Mouse (Mus musculus): ENCODE measurements around the gene Krt1.

Krt1 gene

DNA sequence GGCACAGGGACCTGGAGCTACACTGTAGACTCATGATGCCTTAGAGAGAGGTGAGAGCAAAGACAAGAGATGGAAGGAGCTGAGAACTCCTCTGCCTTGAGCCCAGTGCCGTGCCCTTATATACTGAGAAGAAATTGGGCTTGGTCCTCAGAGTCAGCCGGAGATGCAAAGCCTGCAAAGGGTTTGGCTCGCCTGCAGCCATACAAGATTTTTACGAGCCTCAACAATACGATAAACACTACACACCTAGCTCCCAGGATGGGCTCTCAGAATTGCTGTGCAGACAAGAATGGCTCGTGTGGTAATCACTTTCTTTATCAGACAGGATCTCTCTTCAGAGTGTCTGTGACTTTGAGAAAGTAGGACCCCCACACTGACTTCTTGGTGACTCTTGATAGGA lies at the start of gene Krt1:
Krt1 (minus strand) TSS at position 101 of the 400 bp plus-strand sequence.
- no peak for DNase-seq (ENCODE audit: low read depth)

DNA sequence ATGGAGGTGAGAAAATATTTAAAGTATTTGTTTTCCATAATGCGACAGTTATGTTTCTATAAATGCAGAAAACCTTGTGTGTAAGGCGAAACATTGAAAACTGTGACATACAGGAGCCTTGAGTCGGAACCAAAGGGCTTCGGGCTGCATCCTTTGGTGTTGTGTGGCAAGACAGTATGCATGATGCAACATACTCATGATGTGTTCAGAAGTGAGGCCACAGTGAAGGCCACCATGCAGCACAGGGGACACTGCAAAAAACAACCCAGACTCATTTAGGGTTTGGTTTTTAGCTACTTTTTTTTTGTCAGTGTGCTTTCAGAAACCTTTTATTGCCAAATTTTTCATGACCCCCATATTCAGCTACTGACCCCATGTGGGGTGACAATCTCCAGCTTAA lies 44.6 kb upstream of the Krt1 start:
- no peak for DNase-seq (ENCODE audit: low read depth)

DNA sequence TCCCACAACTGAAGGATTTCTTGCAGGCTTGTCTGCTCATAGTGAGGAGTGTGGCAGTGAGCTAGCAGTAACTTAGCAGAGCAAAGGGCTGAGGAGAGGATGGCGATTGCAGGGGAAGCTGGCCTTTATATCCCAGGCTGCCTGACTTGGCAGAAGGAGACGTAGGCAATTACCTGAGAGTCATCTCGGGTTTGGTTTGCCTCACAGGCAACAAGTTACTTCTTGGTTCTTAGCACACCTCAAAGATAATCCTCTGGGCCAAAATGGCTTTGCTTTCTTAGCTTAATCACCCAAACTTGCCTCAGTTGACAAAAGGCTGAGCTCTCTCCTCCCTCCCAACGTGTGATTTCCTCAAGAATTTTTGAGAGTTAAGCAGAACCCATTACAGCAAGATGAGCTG lies 42.2 kb upstream of the Krt1 start, which contains the start of gene Krt76:
Krt76 (minus strand) TSS at position 101 of the 400 bp plus-strand sequence.
- no peak for DNase-seq (ENCODE audit: low read depth)

DNA sequence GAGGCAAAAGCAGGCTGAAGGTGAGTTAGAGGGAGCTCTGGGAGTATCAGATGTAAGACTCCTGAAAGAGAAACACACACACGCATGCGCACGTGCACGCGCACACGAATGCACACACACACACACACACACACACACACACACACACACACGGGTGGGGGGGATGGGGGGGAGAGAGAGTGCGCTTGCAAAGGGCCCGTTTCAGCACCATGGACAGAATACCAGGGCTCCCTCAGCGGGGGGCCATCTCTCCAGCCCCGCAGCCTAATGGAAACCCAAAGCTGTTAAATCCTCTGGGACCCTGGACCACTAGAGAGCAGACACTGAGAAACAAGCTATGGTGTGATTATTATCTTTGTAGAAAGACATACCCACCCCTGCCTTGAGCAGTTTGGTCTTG lies 29.2 kb upstream of the Krt1 start:
- DNase-seq (ENCODE audit: low read depth) = no peak

DNA sequence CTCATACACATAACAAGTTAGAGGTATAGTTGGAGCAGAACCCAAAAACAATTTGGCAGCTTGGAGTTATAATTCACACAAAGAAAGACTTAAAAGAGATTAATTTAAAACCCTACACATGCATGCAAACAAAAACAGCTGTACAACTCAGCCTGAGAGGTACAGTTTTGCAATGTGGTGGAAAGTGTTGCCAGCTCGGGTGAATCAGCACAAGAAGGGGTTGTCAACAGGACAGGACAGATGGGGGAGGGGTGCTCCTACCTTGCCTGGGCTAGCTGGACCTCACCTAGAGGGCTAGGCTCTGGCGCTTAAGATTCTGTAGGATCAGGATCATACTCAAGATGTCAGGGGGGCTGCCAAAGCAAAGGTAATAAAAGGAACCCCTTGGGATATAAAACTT lies 27.4 kb upstream of the Krt1 start:
- no peak for DNase-seq (ENCODE audit: low read depth)

DNA sequence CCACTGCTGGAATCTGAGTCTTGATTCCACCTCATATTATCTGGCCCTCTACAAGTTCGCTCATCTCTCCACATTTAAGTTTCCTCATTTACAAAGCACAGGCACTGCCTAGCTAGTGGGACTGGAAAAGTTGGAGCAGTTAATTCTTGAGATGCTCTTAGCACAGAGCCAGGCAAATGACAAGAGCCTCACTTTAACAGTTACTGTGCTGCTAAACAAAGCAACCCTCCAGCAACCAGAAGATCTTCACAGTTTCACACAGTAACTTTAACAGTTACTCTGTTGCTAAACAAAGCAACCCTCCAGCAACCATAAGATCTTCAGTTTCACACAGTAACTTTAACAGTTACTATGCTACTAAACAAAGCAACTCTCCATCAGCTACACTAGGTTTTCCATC lies 23.8 kb upstream of the Krt1 start:
- DNase-seq (ENCODE audit: low read depth) = no peak

DNA sequence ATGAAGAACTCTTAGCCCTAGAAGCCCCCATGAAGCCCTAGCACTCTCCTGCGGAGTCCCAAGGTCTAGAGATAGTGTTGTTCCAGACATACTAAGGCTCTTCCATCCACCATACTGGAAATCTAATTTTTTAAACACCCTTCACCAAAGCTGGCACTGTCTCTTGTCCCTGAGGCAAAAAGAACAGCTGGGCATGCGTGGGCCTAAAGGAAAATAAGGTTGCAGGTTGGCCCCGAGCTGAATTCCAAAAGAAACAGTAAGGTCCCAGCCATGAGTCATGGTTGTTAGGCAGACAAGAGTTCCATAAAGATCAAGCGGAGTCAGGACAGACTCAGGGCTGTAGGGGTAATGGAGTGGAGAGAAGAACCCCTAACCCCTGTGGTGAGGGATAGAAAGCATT lies 22.6 kb upstream of the Krt1 start:
- DNase-seq (ENCODE audit: low read depth) = no peak

DNA sequence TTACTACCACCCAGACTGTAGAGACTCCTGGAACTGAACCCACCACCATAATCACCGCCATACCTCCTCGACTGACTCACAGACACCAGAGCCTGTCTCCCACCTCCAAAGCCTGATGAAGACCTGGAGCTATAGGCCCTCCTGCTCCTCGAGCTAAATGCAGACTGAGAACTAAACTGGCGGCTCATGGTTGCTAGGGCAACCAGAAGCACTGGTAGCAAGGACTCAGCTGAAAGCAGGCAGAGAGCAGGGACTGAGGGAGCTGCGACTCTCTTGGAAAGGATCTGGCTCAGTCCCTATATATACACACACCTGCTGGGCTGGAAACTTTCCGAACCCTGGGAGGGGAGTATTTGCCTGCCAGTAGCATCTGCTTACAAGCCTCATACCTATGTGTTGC lies 18.8 kb upstream of the Krt1 start, which contains the start of gene Krt77:
Krt77 (minus strand) TSS at position 275 of the 400 bp plus-strand sequence.
- no peak for DNase-seq (ENCODE audit: low read depth)

DNA sequence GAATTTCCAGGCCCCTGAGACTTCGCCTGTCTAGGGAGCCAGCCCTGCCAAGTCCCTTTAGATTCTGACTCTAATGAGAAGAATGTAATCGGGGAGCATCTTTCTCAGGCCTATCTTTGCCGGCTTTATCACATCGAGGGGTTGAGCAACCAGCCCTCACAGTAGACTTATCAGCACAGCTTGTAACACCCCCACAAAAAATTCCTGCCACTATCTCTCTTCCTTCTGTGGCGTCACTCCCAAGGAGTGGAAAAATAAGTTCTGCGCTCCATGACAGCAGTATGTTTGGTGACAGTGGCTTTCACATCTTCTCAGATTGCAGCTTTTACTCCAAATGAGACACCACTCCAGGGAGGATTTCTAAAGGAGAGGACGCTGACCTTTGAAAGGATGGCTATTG lies 16.2 kb upstream of the Krt1 start:
- DNase-seq (ENCODE audit: low read depth) = no peak

DNA sequence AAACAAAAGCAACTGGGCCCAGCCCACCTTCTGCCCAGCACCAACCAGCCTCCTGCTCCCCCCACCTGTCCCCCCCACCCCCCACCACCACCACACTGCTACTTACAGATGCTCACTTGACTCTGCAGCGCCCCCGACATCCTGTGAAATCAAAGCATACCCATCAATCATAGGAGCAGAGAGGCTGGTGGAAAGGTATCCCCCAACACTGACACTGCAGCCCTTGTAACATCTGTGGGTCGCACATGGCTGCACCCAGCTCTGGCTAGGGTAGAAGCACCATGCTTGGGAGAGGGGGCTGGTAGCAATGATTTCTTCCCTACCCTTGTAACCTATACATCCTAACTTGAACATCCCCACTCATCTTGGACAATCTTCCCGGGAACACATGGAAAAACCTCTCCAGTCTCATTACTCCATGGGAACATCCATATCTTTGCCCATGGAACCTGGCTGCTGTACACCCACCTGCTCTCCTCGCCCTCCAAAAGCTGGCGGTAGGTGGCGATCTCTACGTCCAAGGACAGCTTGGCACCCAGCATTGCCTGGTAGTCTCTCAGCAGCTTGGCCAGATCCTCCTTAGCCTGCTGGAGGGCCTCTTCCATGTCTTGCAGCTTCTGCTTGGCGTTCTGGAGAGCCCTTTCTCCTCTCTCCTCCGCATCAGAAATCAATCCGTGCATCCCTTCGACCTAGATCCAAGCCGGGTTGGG lies 10.0 kb upstream of the Krt1 start:
- no peak for DNase-seq (ENCODE audit: low read depth)

DNA sequence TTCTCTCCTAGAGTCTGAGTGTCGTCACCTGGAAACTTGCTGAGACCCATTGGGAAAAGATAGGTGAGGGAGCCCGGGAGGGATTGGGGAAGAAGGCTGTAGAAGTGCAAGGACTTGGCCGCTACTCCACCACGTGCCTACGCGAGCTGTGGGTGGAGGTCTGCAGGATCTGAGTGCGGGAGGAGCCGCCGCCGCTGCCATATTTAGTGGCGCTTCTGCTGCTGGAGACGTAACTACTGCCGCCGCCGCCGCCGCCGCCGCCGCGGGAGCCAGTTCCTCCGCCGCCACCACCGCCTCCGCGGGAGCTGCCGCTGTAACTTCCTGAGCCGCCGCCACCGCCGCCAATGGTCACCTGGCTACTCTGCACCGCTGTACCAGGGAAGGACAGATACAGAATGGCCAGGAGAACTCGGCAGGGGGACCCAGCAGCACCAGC lies 9.2 kb upstream of the Krt1 start:
- DNase-seq (ENCODE audit: low read depth) = peak; percentile 12

DNA sequence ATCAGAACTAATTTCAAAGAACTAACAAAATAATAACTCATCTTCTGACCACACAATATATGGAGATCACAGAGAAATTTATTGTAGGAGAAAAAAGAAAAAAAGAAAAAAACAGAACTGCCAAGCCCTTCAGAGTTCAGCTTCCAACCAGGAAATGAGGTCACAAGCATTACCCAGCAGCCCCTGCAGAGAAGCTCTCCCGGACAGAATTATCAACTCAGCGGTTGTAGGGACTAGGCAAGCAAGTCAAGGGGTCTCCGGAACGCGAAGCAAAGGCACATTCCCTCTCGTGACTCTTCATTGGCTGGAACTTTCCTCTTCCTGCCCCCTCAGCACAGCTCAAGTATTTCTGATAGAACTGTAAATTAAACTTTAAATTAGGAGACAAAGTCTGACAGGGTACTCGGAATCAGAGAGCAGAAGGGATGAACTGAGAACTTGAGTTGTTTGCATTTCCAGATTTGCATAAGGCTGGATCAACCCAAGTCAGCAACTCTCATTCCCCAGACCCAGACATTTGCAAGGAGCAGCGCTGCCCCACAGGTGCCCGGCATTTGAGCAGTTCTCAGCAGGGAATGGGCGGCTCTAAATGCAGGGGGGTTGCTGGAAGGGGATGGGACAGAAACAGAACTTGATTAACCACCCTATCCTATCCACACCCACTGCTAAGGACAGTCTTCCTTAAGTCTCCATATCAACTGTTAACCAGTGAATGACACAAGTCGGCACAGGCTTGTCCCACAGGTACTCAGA lies 8.3 kb upstream of the Krt1 start:
- DNase-seq (ENCODE audit: low read depth) = no peak

DNA sequence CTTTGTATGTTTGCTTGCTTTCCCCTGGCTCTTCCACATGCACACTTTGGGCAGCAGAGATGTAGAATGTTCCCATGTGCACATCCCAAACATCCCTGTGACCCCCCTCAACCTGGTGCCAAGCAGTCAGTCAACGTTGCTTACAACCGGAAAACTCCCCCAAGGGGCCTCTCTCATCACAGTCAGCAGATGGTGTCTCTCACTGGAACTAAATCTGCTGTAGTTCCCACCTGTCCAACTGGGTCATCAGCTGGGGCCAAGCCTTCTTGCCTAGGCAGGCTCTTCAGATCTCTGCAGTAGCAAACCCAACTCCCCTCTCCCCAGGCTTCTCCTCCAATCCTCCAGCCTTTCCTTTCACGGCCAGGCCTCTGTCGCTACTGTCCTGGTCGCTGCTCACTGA lies 6.1 kb upstream of the Krt1 start:
- DNase-seq (ENCODE audit: low read depth) = no peak

DNA sequence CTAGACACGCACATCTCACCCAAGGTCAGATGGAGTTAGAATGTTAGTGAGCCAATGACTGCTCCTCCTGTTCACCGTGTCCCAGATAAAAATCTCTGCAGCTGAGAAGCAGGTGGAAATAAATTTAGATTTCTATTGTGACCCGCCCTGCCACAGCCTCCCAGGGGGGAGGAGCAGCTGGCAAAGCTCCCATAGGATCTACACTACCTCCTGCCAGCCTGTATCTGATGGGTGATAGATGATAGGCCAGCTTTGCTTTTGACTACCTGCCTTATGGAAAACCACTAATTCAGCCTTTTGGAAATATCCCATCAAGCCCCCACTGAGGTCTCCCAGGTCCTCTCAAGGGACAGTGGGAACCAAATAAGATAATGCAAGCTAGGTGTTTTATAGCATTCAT lies 5.1 kb upstream of the Krt1 start:
- no peak for DNase-seq (ENCODE audit: low read depth)

DNA sequence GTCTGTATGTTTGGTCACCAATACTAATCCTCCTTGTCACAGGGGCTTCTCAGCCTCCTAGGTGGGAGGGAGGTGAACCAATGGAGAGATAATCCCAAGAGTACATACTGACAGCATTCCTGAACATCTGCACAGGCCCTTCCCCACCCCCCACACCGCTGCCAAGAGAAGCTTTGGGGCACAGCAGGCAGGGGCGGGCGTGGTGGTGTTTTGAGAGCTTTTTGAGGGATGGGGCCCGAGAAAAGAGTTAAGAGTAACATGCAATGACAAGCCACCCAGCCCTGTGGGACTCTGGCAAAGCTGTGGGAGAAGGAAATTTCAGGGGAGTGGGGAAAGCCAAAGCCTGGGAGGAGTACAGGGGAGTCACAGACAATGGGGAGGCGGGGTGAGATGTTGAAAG lies 3.7 kb upstream of the Krt1 start:
- DNase-seq (ENCODE audit: low read depth) = no peak

DNA sequence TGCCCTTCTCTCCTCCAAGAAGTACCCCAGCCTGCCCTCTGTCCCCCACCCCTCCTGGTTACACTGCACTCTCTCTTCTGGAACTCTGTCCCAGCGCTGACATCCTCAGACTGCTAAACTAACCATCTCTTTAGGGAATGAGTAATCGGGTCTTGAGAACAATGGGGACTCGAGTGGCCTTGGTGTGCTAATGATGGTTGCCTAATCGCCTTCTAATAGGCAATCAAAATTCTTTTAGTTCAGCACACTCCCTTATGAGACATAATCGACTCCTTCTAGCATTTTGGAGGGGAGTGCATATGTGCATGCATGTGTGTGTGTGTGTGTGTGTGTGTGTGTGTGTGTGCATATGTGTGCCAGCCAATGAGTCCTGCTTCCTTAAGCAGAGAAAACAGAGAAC lies 2.0 kb upstream of the Krt1 start:
- no peak for DNase-seq (ENCODE audit: low read depth)

DNA sequence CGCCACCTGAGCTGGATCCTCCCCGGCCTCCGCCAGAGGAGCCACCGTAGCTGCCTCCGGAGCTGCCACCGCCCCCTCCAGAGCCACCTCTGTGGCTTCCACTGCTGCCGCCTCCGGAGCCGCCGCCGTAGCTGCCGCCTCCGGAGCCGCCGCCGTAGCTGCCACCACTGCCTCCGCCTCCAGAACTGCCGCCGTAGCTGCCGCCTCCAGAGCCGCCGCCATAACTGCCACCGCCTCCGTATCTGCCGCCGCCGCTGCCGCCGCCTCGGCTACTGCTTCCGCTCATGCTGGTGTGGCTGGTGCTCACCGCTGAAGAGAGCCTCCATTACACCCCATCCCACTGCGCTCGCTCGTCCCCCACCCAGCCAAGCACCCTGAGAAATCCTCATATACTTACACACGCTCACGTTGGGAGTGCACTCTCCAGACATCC lies 4.6 kb downstream of the Krt1 start:
- DNase-seq (ENCODE audit: low read depth) = peak; percentile 46

DNA sequence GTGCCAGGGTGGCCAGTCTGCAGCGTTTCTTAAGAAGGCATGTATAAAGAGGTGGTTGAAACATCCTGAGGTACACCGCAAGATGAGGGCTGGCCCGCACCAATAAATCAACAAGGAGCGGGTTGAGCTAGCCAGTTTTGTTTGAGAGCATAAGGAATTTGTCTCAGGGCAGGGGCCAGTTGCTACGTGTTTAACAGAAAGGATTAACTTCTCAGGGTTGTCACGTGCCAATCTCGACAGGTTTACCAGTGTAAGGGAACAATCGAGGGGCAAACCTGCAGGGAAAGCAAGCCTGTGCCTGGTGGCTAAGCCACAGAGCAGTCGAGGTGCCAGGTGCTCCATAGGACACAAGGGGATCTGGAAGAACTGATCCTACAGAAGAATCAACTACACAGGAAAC lies 7.4 kb downstream of the Krt1 start:
- no peak for DNase-seq (ENCODE audit: low read depth)

DNA sequence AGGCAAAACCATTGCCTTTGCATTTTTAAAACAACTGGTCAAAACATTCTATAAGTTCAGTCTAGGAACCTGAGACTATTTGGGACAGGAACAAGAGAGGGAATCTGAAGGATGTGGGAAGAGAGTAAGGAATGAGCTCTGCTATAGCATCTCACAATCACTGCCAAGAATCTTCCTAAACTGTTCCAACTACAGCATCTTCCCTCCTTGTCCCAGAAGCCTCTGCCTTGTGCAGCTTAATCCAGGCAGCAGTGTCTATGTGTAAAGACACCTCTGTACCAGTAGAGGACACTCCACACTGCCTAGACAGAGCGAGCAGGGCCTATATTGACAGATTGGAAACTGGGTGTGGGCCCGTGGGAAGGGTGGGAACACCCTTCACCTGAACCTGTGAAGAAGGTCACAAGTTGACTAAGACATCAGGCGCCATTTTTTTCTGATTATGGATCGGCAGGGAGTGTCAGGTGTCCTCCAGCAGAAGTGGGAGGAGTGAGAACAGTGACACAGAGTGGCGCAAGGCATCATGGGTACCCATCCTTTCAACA lies 15.7 kb downstream of the Krt1 start:
- no peak for DNase-seq (ENCODE audit: low read depth)

DNA sequence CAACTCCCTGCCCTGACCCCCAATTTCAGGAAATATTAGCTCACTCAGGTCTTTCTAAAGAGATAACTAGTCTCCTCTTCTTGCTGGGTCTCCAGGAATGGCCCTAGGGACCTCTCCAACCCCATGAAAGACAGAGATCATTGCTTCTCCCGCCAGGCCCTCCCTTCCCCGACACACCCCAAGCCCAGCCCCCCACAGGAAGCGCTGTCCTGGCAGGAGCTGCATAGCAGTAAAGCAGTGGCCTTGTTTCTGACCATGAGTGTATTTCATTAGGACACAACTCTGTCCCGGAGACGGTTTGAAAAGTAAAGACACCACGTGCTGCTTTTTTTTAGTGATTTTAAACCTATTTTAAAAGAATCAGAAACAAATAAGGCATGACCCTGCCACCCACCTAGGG lies 17.5 kb downstream of the Krt1 start:
- no peak for DNase-seq (ENCODE audit: low read depth)

DNA sequence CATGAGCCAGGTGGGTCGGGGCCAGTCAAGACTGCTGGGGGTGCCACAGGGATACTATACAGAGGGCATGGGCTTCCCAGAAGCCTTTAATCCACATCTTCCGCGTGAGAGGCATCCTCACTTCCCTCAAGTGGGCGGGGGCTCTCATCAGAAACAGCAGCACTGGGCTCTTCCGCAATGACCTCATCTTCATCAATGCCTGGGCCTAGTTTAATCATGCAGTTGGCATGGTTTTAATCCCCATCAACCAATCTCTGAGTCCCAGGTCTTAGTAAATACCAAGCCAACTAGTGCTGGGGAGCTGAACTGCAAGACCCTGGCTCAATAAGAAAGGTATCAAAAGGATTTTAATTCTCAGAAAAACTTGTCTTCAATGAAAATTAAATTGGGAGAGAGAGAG lies 21.2 kb downstream of the Krt1 start:
- DNase-seq (ENCODE audit: low read depth) = no peak

DNA sequence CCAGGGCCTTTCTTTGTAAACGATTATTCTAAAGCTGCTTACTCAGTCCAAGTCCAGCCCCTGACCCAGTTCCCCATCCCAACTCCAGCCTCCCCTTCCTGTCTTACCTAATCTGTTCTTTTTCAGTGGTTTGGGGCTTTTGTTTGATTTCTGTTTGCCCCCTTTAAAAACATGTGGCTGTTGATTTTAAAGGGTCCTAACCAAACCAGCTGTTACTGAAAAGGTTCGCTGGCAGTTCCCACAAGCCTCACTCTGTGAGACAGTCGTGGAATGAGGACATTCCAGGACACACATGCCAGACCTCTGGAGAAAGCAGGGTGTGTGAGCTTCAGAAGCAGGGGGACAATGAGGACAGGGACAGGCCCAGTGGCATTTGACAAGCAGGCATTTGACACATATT lies 28.8 kb downstream of the Krt1 start:
- no peak for DNase-seq (ENCODE audit: low read depth)

DNA sequence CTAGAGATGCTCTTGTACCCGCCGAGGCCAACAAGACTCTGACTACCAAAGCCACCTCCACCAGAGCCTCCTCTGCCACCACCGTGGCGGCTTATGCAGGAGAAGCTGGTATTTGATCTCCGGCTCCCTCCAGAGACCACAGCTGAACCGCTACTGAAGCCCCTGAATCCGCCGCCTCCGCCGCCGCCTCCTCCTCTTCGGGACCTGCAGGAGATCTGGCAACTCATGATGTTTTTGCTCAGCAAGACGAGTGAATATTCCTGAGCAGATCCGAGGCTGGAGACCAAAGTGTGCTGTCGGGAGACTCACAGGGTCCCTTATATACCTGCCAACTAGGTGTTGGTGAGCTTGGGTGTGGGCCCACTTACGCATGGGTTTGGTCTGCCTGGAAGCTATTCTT lies 32.7 kb downstream of the Krt1 start, which contains the start of gene Krt2:
Krt2 (minus strand) TSS at position 295 of the 400 bp plus-strand sequence.
- no peak for DNase-seq (ENCODE audit: low read depth)
